Mouse (Mus musculus) spleen, postnatal 14 days (tissue): Measurements from ENCODE around the gene Ddx19b.
"Not testable (repeated sequence)": the region's sequence is repeated elsewhere in the genome, so short reads cannot be mapped to it uniquely, and the experiment has no call there.

Experiments used
- DNase-seq, 2 experiments: peaks; one replicate each; pipeline ENCODE4 v3.0.0; 2021 to 2022; ENCODE audit warnings: low spot score in 2 of 2

Ddx19b gene

DNA sequence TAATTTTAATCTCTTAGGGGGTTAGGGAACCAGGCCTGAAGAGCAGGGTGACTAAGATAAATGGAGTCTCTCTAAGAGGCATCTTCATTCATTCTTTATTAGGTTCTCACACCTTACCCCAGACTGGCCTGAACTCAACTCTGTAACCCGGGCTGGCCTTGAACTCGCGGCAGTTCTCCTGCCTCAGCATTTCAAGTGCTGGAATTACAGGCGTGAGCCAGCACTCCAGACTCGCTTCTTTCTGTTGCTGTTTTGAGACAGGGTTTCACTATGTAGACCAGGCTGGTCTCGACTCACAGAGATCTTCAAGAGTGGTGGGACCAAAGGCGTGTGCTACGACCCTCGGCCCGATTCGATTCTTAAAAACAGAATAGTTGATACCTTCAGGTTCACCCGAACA, 2.7 kb upstream of the Ddx19b start:
- DNase-seq, result peak in 1 of 2 experiments; percentile 29

- peak; percentile 84 to 93 for DNase-seq
These were observed 2.1 kb upstream of the Ddx19b start for GRCm38 (mm10) chr8:111033482-111034215.

DNA sequence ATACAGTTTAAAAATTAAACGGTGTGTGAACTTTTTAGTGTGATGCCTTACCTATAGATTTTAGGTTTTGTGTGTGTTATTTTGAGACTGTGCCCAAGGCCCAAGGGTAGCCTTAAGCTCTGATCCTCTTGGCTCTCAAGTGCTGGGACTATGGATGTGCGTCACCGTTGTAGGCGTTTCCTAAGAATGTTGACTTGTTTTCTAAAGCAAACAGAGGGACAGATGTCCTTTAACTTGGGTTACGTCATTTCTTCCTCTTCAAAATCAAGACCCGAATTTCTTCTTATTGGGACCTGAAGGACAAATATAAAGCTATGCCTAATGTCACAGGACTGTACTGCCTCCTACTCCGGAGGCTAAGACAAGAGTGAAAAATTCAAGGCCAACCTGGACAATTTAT, 1.4 kb upstream of the Ddx19b start, which contains the start of gene Aars:
TSS of gene Aars (plus strand) at position 229 of the 400 bp plus-strand sequence.
- DNase-seq, result no peak

DNA sequence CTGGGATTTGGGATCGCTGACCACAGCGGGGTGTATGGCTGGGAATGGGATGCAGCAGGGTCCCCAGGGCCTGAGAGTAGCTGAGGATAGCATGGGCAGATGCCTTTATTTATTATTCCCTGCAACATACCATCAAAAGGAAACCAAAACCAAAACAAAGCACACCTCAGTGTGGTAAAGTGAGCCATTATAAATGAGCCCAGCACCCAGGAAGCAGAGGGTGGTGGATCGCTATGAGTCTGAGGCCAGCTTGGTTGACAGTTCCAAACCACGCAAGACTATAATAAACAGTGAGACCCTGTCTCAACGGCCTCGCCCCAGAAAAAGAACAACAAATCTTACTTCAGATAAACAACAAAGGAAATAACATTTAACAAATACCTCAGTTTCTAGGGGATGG, 1.5 kb downstream of the Ddx19b start:
- DNase-seq, result no peak

DNA sequence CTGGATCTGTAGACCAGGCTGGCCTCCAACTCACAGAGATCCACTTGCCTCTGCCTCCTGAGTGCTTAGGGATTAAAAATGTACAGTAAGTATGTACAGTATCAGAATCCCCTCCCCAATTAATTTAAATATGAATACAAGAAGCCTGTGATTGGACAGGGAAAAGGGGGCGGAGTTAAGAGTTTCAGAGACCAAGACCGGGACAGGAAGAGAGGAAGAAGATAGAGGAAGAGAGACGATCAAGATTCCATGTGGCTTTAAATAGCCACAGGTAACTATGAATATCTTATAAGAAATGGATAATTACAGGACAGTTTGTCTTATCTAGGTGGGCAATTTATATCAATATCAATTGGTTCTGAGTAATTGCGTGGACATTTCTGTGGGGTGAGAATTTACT, 2.0 kb downstream of the Ddx19b start:
- no peak for DNase-seq

- peak; percentile 70 to 77 for DNase-seq
These were observed 4.1 kb downstream of the Ddx19b start for GRCm38 (mm10) chr8:111027391-111027937.

- not testable (repeated sequence) for DNase-seq
These were observed 4.9 kb downstream of the Ddx19b start for GRCm38 (mm10) chr8:111026609-111027008.

- not testable (repeated sequence) for DNase-seq
These were observed 21.1 kb downstream of the Ddx19b start for GRCm38 (mm10) chr8:111010230-111010991.

- DNase-seq, result peak; percentile 76 to 81
These were observed 33.7 kb downstream of the Ddx19b start, which contains the start of gene Ddx19a for GRCm38 (mm10) chr8:110997547-110998531. Ddx19a (minus strand) TSS chr8:110997800.

DNA sequence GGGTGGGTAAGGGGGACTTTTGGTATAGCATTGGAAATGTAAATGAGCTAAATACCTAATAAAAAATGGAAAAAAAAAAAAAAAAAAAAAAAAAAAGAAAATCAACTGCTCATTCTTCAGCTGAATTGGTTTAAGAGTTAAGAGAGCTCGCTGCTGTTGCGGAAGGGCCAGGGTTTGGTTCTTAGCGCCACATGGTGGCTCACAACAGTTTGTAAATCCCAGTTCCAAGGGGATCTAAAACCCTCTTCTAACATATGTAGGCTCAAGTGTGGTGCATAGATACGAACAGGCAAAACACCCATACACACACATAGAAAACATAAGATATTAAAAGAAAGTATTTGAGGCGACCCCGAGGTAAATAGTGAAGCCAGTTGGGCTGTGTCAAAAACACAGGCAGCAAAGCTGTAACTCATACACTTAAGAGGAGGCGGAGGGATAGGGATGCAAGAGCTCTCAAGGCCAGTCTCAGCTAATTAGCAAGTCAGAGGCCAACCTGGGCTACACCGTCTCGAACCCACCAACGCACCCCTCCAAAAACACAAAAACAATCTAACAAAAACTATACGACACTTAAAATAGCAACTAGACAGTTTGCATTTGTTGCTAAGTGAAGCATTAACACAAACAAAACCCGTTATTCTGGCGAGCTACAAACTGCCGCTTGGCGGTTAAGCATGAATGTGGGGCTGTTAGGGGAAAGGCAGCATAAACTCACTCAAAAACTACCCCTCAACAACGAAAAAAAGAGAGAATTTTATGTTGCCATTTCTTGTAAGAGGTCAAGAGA, 34.7 kb downstream of the Ddx19b start:
- no peak for DNase-seq

GRCm38 (mm10) chr8:110990017-110990416, 41.5 kb downstream of the Ddx19b start:
- DNase-seq, result no peak

- no peak for DNase-seq
These were observed 43.5 kb downstream of the Ddx19b start for GRCm38 (mm10) chr8:110987805-110988744.

DNA sequence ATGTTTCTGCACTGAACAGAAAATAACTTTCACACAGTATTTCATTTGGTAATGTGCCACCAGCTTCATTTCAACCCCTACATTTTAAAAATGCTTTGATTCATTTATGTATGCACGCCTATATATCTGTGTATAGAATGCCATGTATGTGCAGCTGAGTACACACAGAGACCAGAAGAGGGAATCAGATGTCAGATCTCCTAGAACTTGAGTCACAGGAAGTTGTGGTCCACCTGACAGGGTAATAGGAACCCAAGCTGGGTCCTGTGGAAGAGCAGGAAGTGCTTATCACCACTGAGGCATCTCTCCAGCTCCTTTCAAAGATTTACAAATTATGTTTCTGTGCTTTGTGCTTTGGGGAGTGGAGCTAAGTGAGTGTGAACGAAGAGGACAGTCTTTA, 50.2 kb downstream of the Ddx19b start:
- DNase-seq, result no peak

DNA sequence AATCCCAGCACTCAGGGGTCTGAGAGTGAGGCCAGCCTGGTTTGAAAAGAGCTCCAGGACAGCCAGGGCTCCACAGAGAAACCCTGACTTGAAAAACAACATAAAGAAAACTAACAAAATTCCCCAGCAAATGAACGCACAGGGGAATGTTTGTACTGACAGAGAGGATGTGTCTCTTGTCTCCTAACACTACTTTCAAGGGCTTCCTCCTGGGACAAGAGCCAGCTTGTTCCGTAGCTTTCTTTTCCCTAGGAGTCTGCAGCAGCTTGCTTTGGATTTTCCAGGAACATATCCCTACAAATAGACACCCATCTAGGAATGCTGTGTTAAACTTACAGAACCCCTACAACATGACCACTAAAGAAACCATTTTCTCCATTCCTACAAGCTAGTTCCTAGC, 53.6 kb downstream of the Ddx19b start:
- not testable (repeated sequence) for DNase-seq

DNA sequence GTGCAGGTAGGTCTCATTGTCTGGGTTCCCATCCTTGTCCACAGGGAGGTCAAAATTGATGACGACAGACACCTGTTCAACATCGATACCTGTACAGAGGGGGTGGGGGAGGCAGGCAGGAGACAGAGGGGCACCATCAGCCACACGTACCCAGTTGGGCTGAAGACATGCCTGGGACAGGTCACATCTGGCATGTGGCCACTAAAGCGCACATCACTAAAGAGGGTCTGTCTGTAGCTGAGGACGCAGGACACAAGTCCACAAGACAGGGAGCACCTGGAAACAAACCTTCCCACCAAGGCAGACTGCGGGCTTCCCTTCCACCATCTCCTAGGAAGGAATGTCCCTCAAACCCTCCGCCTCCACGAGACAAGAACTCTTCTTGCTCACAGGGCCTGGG, 55.0 kb downstream of the Ddx19b start:
- DNase-seq, result not testable (repeated sequence)

DNA sequence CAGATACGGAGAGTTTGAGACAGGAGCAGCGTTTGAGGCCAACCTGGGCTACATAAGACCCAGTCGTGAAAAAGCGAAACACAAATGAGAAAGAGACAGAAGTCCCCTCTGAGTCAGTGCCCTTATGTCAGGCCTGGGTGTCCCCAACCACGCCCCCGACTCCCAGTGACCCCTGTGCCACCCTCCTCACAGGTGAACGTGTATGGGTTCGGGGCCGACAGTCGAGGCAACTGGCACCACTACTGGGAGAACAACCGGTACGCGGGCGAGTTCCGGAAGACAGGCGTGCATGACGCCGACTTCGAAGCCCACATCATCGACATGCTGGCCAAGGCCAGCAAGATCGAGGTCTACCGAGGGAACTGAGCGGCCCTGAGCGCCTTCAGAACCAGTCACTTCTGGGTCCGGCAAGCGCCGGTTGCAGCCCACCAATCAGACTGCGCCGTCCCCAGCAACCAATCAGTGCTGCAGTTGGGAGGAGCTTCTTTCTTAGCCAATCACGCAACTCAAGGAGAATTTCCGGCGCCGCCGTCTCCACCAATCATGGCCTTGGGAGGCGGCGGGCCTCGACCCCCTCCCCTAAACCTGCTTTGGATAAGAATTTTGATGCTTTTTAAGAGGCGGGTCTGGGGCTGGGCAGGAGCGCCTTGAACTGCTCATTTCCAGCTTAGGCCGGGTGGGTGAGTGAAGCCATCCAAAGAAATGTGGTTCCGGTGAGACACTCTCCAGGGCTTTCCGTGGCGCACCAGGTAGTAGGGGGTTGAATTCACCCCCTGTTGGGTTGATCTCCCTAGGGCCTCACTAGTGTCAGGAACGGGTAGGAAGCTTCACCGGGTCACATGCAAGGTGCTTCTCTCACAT, 61.4 kb downstream of the Ddx19b start:
- peak; percentile 72 to 80 for DNase-seq

DNA sequence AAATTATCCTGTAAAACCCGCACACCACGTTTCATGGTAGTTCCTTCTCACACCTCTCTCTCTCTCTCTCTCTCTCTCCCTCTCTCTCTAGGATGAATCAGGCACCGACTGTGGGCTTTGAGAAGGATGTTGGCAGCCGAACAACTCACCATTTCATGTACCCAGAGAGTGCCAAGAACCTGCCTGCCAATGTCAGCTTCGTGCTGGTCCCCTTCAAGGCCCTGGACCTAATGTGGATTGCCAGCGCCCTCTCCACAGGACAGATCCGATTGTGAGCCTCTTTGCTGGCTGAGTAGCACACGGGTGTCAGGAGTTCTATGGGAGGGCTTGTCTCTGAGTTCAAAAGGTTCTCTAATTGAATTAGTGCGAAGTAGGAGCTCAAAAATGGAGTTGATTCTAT, 64.2 kb downstream of the Ddx19b start:
- DNase-seq, result no peak

- no peak for DNase-seq
These were observed 65.0 kb downstream of the Ddx19b start for GRCm38 (mm10) chr8:110966586-110966985.
